Mouse (Mus musculus) cerebellum, postnatal 14 days (tissue): ENCODE measurements at regions not wholly inside any gene's neighbourhood (a gene's known extent, or its start where the extent isn't known, plus 50 kb on each side); places are given as distances from the start of the nearest gene placed in this dataset.

Experiments used
- DNase-seq, 2 experiments: peaks; one replicate each; pipeline ENCODE4 v3.0.0; 2021; ENCODE audit warnings: mixed read lengths in 2 of 2

DNA sequence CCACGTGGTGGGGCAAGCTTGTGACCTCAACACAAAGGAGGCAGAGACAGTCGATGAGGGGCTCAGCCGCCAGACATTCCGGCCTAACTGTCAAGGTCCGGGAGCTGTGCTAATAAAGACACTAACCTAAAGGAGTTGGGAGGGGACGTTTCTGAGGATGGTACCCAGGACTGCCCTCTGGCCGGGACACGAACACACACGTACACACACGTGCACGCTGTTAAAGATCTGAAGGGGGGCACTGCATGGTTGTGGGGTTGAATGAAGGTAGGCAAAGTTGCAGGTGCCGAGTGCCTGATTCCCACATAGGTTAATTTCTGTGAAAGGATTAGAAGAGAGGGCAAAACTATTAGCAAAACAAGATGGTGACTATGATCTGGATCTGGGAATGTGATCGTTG lies 65.4 kb upstream of the Mitf start:
- no peak for DNase-seq

DNA sequence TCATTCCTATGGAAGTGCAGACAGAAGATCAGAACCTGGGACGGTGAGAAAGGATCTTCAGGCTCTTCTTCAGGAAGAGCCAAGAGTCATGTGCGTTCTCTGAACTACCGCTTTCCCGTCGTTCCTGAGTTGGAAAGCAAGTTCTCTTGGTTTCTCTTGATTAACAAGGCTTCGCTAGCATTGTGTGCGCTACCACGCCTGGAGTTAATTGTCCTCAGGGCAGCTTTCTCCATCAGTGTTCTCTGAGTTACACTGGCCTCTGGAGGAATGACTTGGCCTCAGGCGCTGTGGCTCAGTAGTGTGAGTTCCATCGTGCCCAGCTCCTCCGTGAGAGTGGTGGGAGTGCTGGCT lies 66.0 kb upstream of the Mitf start:
- peak in 1 of 2 experiments; percentile 32 for DNase-seq

DNA sequence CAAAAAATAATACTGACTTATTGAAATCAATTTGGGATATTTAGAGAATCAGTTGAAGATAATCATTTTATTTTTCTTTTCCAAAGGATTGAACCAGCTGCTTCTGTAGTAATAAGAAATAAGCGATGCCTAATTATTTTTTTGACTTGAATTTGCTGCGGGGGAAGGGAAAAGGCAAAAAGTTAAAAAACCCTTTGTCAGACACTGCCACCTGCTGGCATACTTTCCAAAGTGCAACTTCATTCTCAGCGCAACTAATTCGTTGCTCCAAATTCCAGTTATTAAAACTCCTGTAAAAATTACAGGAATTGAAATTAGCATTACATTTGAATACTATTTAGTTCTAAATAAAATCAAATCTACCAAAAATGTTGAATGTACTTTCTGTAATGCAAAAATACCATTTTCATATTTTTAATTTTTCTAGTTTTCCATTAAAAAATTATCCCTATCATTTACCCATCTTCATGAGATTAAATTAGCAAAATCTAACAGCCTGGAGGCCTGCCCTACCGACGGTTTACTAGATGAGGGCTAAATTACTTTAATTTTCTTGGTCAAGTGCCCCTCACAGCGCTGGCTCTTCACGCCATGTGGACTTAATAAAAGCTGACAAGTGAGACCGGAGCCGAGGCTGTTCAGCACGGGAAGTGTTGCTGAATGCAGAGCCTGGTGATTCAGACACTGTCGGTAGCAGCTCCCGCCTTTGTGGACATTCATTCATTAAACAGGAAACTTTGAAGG lies 66.6 kb upstream of the Mitf start:
- DNase-seq, result peak; percentile 80 to 85

DNA sequence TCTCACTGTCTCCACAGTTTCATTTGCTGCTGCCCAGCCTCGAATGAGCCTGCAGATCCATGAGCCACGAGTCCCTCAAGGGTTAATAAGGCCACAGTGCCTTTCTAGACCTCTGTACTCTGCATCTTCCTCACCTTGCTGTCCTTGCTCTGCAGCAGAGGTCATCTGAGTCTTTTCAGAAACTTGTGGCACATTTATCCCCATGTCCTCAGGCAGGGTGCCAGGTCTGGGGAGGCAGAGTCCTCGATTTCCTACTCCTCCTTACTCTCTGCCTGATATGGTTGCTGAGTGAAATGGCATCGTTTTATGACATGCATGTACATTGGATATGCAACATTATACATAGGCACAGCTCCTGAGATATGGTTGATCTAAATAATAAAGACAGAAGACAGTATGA lies 68.0 kb upstream of the Mitf start:
- DNase-seq, result peak; percentile 24 to 32

DNA sequence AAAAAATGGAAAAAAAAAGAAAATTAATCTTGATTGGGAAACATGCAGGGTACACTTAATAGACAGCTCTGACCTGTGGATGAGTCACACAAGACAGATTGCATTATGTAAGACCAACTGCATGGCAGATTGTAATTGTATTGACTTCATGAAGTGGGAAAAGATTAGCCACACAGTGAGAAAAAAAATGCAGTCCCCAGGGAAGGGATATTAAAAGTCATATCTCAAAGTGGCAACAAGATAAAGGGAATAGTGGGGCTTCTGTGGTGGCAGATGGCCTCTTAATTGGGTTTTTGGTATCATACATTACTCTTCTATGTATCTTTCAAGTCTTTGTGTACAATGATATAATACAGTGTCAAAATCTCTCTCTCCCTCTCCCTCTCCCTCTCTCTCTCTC lies 76.0 kb upstream of the Mitf start:
- no peak for DNase-seq

DNA sequence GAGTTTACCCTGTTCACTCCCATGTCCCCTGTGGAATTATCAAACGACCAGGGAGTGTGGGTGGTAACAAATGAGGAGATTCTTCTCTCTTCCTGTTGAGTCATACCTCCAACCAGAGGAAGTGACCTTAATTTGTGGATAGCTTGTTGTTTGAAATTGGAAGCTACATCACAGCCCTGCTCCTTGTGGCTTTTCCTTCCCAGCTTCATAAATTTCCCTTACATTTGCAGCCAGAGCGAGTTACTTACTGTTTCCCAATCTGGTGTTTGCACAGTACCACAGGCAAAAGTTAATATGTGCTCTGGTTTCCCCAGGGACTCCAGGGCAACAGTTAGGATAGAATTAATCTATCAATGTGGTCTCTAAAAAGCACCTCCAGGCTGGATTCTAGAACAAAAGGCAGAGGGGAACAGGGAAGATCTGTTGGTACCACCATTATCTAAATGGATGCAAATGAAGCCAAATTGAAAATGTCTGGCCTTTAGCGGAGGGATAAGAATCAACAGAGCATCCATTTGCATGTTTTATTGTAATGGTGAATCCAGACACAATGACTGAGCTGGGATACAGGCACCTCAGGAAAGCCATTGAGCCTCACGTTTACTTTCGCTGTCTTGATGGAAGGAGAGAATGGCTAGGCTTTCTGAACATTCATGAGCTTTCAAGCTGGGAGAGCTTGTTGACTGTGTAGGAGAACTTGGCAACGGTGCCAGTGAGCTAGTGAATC lies 88.5 kb upstream of the Mitf start:
- no peak for DNase-seq

DNA sequence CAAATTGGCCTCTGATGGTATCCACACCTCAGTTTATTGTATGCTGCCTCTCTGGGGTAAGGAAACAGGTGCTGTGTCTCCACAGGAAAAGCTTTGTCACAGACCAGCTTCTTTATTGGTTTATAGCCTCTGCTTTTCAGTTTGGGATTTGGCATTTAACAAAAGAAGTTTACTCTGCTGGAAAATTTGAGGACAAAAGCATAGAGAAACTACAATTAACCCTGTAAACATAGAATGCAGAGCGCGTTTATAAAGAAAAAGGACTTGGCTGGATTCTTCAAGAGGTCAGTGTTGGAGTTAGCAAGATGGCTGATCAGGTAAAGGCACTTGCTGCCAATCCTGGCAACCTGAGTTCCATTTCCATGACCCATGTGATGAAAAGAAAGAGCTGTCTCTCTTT lies 90.1 kb upstream of the Frmd4b start:
- no peak for DNase-seq

DNA sequence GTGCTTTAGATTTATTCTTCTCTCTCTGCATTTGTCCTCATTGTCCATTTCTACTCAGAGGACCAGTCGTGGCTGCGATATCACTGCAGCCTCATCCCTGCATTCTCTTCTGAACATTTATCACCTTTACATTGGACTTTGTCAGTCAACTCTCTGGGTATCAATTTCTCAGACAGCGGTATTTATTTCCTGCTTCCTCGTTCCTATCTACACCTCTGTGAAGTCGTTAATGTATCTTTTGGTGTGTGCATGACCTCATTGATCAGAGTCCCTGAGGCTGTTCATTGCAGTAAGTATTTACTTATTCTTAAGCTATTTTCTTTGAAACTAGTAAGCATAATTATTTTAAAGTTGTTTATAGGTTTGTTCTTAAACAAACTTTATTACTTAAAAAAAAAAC lies 87.0 kb upstream of the Frmd4b start:
- DNase-seq, result no peak

DNA sequence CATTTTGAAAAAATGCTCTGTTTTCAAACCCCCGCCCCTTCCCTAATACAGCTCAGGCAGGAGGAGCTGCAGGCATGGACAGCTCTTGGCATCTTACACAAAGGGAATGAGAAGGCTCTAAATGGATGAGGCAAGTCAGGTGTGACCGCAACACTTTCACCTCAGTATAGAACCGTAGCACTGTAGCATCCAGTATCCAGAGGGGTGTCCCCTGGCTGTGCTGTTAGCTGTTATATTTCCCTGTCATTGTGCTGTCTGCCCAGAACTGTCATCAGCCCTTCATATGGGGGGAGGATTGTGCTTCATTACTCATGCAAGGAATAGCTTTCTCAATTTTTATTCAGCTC lies 82.4 kb upstream of the Frmd4b start:
- peak; percentile 17 to 30 for DNase-seq

DNA sequence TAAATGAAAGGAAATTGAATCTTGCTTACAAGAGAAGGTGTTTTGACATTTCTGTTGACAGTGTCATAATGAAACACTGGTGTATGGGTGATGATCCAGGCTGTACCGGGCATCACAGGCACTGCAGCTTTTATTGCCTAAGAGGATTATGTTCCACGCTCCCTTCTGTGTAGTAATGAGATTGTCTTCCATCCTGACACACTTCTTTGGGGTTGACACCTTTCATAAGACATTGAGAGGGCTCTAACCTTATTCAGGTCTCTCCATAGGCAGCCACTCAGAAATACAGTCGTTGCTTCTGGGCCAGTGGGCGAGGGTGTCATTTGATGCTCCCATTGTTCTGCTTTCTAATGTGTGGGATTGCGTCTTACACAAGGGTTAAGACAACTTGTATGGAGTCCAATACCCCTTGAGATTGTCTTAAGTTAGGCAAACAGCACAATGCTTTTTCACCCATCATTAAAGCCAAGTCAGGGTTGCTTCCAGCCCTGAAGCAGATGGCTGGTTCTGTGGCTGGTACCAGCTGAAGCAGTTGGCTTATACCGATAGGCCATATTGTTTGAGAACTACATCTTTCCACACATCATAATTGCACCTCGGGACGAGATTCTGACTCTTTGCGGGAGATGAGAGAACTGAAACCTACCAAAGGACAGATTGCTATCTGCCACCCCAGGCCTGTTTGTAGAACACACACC lies 81.9 kb upstream of the Frmd4b start:
- DNase-seq, result peak in 1 of 2 experiments; percentile 37

DNA sequence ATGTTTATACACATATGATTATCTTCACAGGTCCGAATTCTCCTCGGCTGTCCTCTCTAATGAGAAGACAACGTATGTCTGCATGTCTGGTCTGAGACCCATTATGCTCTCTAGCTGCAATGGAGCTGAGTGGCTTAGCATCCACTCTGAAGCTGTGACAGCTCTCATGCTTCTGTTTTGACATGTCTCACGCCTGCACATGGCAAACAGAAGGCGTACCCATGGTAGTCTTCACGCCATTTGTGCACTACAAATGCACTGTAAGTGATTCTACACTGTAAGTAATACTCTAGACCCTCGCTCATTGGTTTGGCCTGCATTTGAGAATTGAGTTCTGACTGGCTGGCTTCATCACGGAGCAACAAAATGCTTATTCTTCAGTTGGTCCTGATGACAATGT lies 75.9 kb upstream of the Frmd4b start:
- no peak for DNase-seq

DNA sequence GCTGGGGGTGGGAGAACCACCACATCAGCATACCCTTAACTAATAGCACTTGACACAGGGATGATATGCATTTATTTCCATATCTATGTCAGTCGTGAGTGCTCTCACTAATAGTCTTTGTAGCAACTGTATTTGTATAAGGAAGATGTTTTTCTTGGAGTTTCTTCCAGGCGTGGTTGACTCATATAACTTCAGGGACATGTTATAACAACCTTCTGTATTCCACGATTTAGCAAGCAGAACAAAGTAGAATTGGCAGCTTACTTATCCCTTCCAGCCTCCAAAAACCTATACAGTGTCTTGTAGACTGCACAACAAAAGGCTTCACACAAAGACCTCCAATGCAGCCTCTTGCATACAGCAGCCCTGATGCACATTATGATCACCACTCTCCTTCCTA lies 73.8 kb upstream of the Frmd4b start:
- DNase-seq, result no peak

DNA sequence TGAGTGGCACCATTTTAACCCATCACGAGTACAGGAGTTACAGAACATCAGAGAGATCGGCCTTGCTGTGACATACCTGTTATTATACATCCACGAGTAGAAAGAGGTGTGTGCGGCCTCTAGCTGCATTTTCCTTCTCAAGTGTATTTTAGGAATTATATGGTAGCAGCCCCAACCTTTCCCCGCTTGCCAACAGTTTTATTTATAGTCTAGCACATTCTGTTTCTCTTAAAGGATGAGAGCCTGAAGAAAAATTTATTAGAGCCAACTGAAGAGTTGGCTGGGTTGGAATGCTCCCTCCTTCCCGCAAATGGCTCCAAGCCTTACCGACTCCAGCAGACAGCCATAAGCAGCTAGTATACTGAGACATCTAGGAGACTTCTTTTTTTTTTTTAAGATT lies 67.0 kb upstream of the Frmd4b start:
- DNase-seq, result no peak

DNA sequence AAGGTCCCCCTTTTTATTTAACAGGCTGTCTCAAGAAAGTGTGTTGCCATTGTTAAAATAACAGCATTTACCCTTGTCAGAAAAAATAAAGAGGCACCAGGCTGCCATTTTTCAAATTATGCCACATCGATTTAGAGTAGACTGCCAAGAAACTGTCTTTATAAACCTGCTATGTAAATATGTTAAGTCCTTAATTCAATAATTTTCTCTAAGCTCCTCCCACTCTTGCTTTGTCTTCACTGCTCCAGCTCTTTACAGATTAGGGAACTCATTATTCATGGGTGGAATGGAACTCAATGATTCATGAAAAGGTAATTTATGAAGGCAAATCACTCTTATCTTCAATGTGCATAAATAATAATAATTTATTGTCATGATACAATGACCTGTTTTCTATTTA lies 64.9 kb upstream of the Frmd4b start:
- no peak for DNase-seq

DNA sequence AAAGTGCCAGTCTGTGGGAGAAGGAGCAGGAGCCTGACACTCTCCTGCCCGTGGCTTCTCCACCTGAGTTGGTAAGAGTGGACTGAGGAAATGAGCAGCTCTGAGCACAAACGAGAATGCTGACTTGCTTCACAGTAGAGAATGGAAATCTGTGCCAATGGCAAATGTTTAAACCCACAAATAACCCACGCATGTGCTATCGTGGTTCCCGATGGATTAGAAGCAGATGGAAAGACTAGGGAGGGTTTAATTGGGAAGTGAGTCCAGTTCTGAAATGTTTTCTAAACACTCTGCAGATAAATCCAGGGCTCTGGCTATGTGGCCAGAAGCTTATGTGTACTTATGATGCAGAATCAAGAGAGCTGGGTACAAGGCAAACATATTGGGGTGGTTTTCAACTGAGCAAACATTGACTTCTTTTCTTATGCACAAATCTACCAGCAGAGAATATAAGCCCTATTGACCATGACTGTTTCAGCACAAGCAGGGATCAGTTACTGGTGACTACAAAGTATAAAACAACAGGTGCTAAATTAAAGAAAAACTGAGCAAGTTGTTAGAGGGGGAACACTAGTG lies 57.9 kb upstream of the Frmd4b start:
- no peak for DNase-seq

DNA sequence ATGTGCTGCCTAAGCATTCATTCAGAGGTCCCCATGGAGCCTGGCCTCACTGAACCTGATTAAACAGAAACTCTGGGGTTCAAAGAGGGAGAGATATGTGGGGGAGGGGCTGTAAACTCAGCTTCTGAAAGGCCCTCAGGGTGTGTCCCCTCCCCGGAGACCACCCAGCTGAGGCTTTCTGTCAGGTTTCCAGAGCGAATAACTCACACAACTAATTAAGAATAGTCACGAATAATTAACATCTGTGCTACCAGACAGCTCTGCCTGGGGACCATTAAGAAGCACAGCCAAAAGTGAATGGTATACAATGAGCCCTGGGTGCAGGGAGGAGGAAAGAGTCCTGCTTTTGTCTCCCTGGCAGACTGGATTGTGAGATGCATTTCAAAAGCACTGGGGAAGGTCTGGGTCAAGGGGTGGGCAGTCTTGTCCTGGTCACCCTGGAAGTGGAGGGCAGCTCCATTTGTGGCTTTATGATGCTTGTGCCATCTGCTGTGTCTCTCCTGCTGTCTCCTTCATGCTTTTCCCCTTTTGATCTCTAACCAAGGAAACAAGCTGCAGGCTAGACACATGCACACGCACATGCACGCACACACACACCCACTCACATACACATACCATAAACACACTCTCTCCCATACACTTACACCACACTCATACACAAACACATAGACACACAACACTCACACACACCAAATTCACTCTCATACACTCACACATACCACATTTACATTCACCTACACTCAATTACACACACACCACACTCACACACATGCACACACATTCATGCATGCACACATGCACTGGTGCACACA lies 49.7 kb upstream of the Frmd4b start:
- DNase-seq, result no peak
